ENCODE assay signal across 16 mouse cellular contexts in the genomic region with DNA sequence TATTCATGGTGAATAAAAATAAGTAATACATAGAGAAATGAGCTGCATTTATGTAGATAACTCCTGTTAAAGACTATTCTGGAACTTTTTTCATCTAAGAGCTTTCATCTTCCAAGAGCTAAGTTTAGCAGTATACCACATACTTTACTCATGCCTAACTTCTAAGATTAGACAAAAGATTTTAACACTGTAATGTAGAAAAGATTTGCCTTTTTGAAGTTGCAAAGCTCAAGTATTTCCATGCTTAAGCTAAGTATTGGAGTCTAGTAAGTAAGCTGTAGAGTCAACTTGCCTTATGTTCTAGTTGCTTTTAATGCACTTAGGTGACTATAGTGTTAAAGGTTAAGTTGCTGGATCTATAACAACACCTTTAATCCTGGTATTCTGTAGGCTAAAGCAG.
"Had no signal": no experiment of that assay in that cellular context is flagged by ENCODE, and none has a peak within 500 bp of the region (broad histone marks: within the 10 kb centered on the region; RNA-seq: fewer than 3 reads in every experiment).

No protein-coding gene starts in this region.

- H3K4me1 ChIP-seq: neural tube, embryonic 13.5 days; neural tube, embryonic 15.5 days; stomach, embryonic 15.5 days had no signal

- H3K27me3 ChIP-seq: neural tube, embryonic 13.5 days; neural tube, embryonic 15.5 days; stomach, embryonic 15.5 days had no signal

- H3K9ac ChIP-seq: neural tube, embryonic 13.5 days; neural tube, embryonic 15.5 days; stomach, embryonic 15.5 days had no signal

- H3K4me3 ChIP-seq: neural tube, embryonic 13.5 days; neural tube, embryonic 15.5 days; stomach, embryonic 15.5 days had no signal

- H3K9me3 ChIP-seq: neural tube, embryonic 13.5 days; neural tube, embryonic 15.5 days; stomach, embryonic 15.5 days had no signal

- H3K27ac ChIP-seq: neural tube, embryonic 13.5 days; neural tube, embryonic 15.5 days; stomach, embryonic 15.5 days; stomach, postnatal 0 days had no signal

- DNase-seq: retina, postnatal 1 day; right cerebral cortex, adult 18-20 months; right cerebral cortex, postnatal 14 days; right cerebral cortex, postnatal 25 days; right cerebral cortex, postnatal 4 days; spleen, adult 18-20 months; thymus, adult 18-20 months; thymus, adult 2 months; thymus, postnatal 14 days; thymus, postnatal 25 days; thymus, postnatal 36 days; thymus, postnatal 4 days had no signal

- H3K4me2 ChIP-seq: neural tube, embryonic 13.5 days; neural tube, embryonic 15.5 days; stomach, embryonic 15.5 days had no signal
